Mouse (Mus musculus): ENCODE measurements around the gene Samd8. TPM values are rescaled to one million over a fixed set of nuclear protein-coding genes. Genes with fewer than 3 reads are reported as not detected.
A peak's percentile ranks its signal among the peaks of the same experiment; 100 is the strongest.

The Samd8 gene
- total RNA-seq, 1 experiment, result 31.4 TPM

GRCm38 (mm10) chr14:21830876-21831767, 80.8 kb downstream of the Samd8 start:
- in situ Hi-C loops (cut with MboI; ENCODE audit: low sequenced_read_pairs in 2 of 2, unreplicated experiment in 2 of 2), result no loop called here
- peak; percentile 81 for DNase-seq (ENCODE audit: low read depth, low spot score)
- Histone ChIP-seq H3K9me3 (ENCODE audit: control insufficient read depth, insufficient read depth, low read depth, low read length) (no peaks in the 10 kb centered on the region), H3K27ac (ENCODE audit: insufficient read depth, low read depth, low read length, poor library complexity, severe bottlenecking) (peak overlapping the region; percentile 92), H3K36me3 (ENCODE audit: control insufficient read depth, insufficient read depth, low read length, poor library complexity, severe bottlenecking) (peaks cover 9% of the 10 kb centered on the region), H3K9ac (ENCODE audit: insufficient read depth, low read depth, low read length, poor library complexity, severe bottlenecking) (peak overlapping the region; percentile 97), H3K4me1 (ENCODE audit: control insufficient read depth in 2 of 2, insufficient read depth in 2 of 2, low read length in 2 of 2, poor library complexity in 1 of 2) (peaks cover 2 to 3% of the 10 kb centered on the region in 2 experiments; a peak in 2 of 4 replicates), H3K4me3 (ENCODE audit: insufficient read depth in 1 of 2, low read depth in 1 of 2, low read length in 2 of 2, poor library complexity in 1 of 2, severe bottlenecking in 1 of 2) (peak overlapping the region; percentile 77 to 89)
- TF ChIP-seq CHD2 (IDR thresholded peaks at IDR 0.05; ENCODE audit: low read depth, low read length) (no peak), ZC3H11A (IDR thresholded peaks at IDR 0.05; ENCODE audit: borderline replicate concordance, low read depth, low read length) (no peak), MAFK (IDR thresholded peaks at IDR 0.05; ENCODE audit: insufficient read depth, low read depth, low read length) (no peak), ZNF384 (IDR thresholded peaks at IDR 0.05; ENCODE audit: low read depth, low read length) (no peak), HCFC1 (IDR thresholded peaks at IDR 0.05; ENCODE audit: borderline replicate concordance, insufficient read depth, low read length) (peak; percentile 81)

GRCm38 (mm10) chr14:21831830-21832403, 81.6 kb downstream of the Samd8 start:
- Histone ChIP-seq H3K27ac (ENCODE audit: insufficient read depth, low read depth, low read length, poor library complexity, severe bottlenecking) (peak overlapping the region; percentile 92), H3K36me3 (ENCODE audit: control insufficient read depth, insufficient read depth, low read length, poor library complexity, severe bottlenecking) (peaks cover 14% of the 10 kb centered on the region), H3K9ac (ENCODE audit: insufficient read depth, low read depth, low read length, poor library complexity, severe bottlenecking) (peak overlapping the region; percentile 97), H3K4me1 (ENCODE audit: control insufficient read depth in 2 of 2, insufficient read depth in 2 of 2, low read length in 2 of 2, poor library complexity in 1 of 2) (peaks cover 2 to 3% of the 10 kb centered on the region in 2 experiments; a peak in 2 of 4 replicates), H3K4me3 (ENCODE audit: insufficient read depth in 1 of 2, low read depth in 1 of 2, low read length in 2 of 2, poor library complexity in 1 of 2, severe bottlenecking in 1 of 2) (peak overlapping the region; percentile 77 to 89), H3K9me3 (ENCODE audit: control insufficient read depth, insufficient read depth, low read depth, low read length) (no peaks in the 10 kb centered on the region)
- TF ChIP-seq CHD2 (IDR thresholded peaks at IDR 0.05; ENCODE audit: low read depth, low read length), result no peak
- TF ChIP-seq HCFC1 (IDR thresholded peaks at IDR 0.05; ENCODE audit: borderline replicate concordance, insufficient read depth, low read length), result no peak
- no peak for TF ChIP-seq ZC3H11A (IDR thresholded peaks at IDR 0.05; ENCODE audit: borderline replicate concordance, low read depth, low read length)
- TF ChIP-seq MAFK (IDR thresholded peaks at IDR 0.05; ENCODE audit: insufficient read depth, low read depth, low read length), result no peak
- TF ChIP-seq ZNF384 (IDR thresholded peaks at IDR 0.05; ENCODE audit: low read depth, low read length), result no peak
- in situ Hi-C loops (cut with MboI; ENCODE audit: low sequenced_read_pairs in 2 of 2, unreplicated experiment in 2 of 2), result no loop called here
- DNase-seq (ENCODE audit: low read depth, low spot score), result no peak

- in situ Hi-C loops (cut with MboI; ENCODE audit: low sequenced_read_pairs in 2 of 2, unreplicated experiment in 2 of 2), result no loop called here
- Histone ChIP-seq H3K4me3 (ENCODE audit: insufficient read depth in 1 of 2, low read depth in 1 of 2, low read length in 2 of 2, poor library complexity in 1 of 2, severe bottlenecking in 1 of 2) (no peak overlapping the region), H3K27ac (ENCODE audit: insufficient read depth, low read depth, low read length, poor library complexity, severe bottlenecking) (no peak overlapping the region), H3K9ac (ENCODE audit: insufficient read depth, low read depth, low read length, poor library complexity, severe bottlenecking) (no peak overlapping the region), H3K4me1 (ENCODE audit: control insufficient read depth in 2 of 2, insufficient read depth in 2 of 2, low read length in 2 of 2, poor library complexity in 1 of 2) (peaks cover 0 to 4% of the 10 kb centered on the region in 2 experiments; a peak in 1 of 4 replicates), H3K9me3 (ENCODE audit: control insufficient read depth, insufficient read depth, low read depth, low read length) (no peaks in the 10 kb centered on the region), H3K36me3 (ENCODE audit: control insufficient read depth, insufficient read depth, low read length, poor library complexity, severe bottlenecking) (peaks cover 58% of the 10 kb centered on the region)
- no peak for TF ChIP-seq MAFK (IDR thresholded peaks at IDR 0.05; ENCODE audit: insufficient read depth, low read depth, low read length)
- TF ChIP-seq ZNF384 (IDR thresholded peaks at IDR 0.05; ENCODE audit: low read depth, low read length), result no peak
- no peak for TF ChIP-seq CHD2 (IDR thresholded peaks at IDR 0.05; ENCODE audit: low read depth, low read length)
- TF ChIP-seq ZC3H11A (IDR thresholded peaks at IDR 0.05; ENCODE audit: borderline replicate concordance, low read depth, low read length), result no peak
- no peak for TF ChIP-seq HCFC1 (IDR thresholded peaks at IDR 0.05; ENCODE audit: borderline replicate concordance, insufficient read depth, low read length)
- DNase-seq (ENCODE audit: low read depth, low spot score), result no peak
Observed at GRCm38 (mm10) chr14:21838336-21839017, 88.1 kb downstream of the Samd8 start.

- Histone ChIP-seq H3K36me3 (ENCODE audit: control insufficient read depth, insufficient read depth, low read length, poor library complexity, severe bottlenecking) (peaks cover 69% of the 10 kb centered on the region), H3K9me3 (ENCODE audit: control insufficient read depth, insufficient read depth, low read depth, low read length) (no peaks in the 10 kb centered on the region), H3K4me3 (ENCODE audit: insufficient read depth in 1 of 2, low read depth in 1 of 2, low read length in 2 of 2, poor library complexity in 1 of 2, severe bottlenecking in 1 of 2) (no peak overlapping the region), H3K4me1 (ENCODE audit: control insufficient read depth in 2 of 2, insufficient read depth in 2 of 2, low read length in 2 of 2, poor library complexity in 1 of 2) (0 out of 4 replicates have a peak, but pooled peaks cover 0 to 2% of the 10 kb centered on the region in 2 experiments), H3K9ac (ENCODE audit: insufficient read depth, low read depth, low read length, poor library complexity, severe bottlenecking) (no peak overlapping the region), H3K27ac (ENCODE audit: insufficient read depth, low read depth, low read length, poor library complexity, severe bottlenecking) (no peak overlapping the region)
- no peak for DNase-seq (ENCODE audit: low read depth, low spot score)
- in situ Hi-C loops (cut with MboI; ENCODE audit: low sequenced_read_pairs in 2 of 2, unreplicated experiment in 2 of 2), result no loop called here
- no peak for TF ChIP-seq HCFC1 (IDR thresholded peaks at IDR 0.05; ENCODE audit: borderline replicate concordance, insufficient read depth, low read length)
- no peak for TF ChIP-seq CHD2 (IDR thresholded peaks at IDR 0.05; ENCODE audit: low read depth, low read length)
- TF ChIP-seq ZC3H11A (IDR thresholded peaks at IDR 0.05; ENCODE audit: borderline replicate concordance, low read depth, low read length), result no peak
- TF ChIP-seq MAFK (IDR thresholded peaks at IDR 0.05; ENCODE audit: insufficient read depth, low read depth, low read length), result no peak
- no peak for TF ChIP-seq ZNF384 (IDR thresholded peaks at IDR 0.05; ENCODE audit: low read depth, low read length)
Observed at GRCm38 (mm10) chr14:21841819-21842592, 91.7 kb downstream of the Samd8 start.

All from ES-E14 (cell line).